Mouse (Mus musculus): ENCODE measurements at regions not wholly inside any gene's neighbourhood (a gene's known extent, or its start where the extent isn't known, plus 50 kb on each side); places are given as distances from the start of the nearest gene placed in this dataset.

GRCm38 (mm10) chr13:28700081-28700480 lies 253.4 kb downstream of the Sox4 start:
- Histone ChIP-seq H3K27me3 (ENCODE audit: control insufficient read depth, insufficient read depth, low read length) (no peaks in the 10 kb centered on the region), H3K4me1 (replicated peaks; ENCODE audit: control insufficient read depth, insufficient read depth, low read length) (peaks cover 7% of the 10 kb centered on the region), H3K36me3 (ENCODE audit: control insufficient read depth, insufficient read depth, low read length) (no peaks in the 10 kb centered on the region; the same call in 1 of the 2 replicates), H3K4me3 (ENCODE audit: control insufficient read depth, insufficient read depth, low read length) (no peak overlapping the region), H3K27ac (ENCODE audit: control insufficient read depth, insufficient read depth, low read length) (no peak overlapping the region)
- TF ChIP-seq CTCF (IDR thresholded peaks at IDR 0.05; ENCODE audit: borderline replicate concordance, control insufficient read depth, extremely low read depth, insufficient read depth, low read length, poor library complexity) (no peak), POLR2A (IDR thresholded peaks at IDR 0.05; ENCODE audit: control insufficient read depth, extremely low read depth, insufficient read depth, low read length, poor library complexity) (no peak)
- DNase-seq, result no peak
- 90% methylated on average over 3 of the region's 3 CpGs for WGBS

DNA sequence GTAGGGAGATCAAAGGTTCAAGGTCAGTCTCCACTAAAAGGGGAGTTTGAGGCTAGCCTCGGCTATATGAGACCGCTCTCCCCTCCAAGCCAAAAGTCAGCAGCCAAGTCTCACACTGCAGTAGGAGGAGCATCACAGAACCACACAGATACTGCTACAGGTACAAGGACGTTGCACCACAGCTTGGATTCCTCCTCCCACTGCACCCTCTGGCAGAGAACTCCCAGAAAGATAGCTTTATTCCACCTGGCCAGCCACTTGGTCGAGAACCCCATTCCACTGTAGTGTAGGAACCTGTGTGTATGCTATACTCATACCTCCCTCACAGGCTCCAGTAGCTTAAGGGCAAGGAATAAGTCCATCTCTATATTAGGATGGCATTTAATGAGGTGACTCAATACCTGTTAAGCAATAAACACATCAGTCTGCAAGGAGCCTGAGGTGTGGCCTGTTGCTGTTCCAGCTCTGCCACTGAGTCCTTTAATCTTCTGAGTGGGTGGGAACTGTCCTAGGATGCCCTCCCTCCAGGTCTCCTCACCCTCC lies 254.0 kb downstream of the Sox4 start:
- H3K4me1 ChIP-seq (replicated peaks; ENCODE audit: control insufficient read depth, insufficient read depth, low read length), result peaks cover 7% of the 10 kb centered on the region
- no peaks in the 10 kb centered on the region; the same call in 1 of the 2 replicates for H3K36me3 ChIP-seq (ENCODE audit: control insufficient read depth, insufficient read depth, low read length)
- H3K4me3 ChIP-seq (ENCODE audit: control insufficient read depth, insufficient read depth, low read length), result no peak overlapping the region
- WGBS, result 96% methylated on average over 4 of the region's 4 CpGs
- no peak overlapping the region for H3K27ac ChIP-seq (ENCODE audit: control insufficient read depth, insufficient read depth, low read length)
- no peak for DNase-seq
- no peaks in the 10 kb centered on the region for H3K27me3 ChIP-seq (ENCODE audit: control insufficient read depth, insufficient read depth, low read length)
- no peak for TF ChIP-seq POLR2A (IDR thresholded peaks at IDR 0.05; ENCODE audit: control insufficient read depth, extremely low read depth, insufficient read depth, low read length, poor library complexity)
- TF ChIP-seq CTCF (IDR thresholded peaks at IDR 0.05; ENCODE audit: borderline replicate concordance, control insufficient read depth, extremely low read depth, insufficient read depth, low read length, poor library complexity), result no peak

DNA sequence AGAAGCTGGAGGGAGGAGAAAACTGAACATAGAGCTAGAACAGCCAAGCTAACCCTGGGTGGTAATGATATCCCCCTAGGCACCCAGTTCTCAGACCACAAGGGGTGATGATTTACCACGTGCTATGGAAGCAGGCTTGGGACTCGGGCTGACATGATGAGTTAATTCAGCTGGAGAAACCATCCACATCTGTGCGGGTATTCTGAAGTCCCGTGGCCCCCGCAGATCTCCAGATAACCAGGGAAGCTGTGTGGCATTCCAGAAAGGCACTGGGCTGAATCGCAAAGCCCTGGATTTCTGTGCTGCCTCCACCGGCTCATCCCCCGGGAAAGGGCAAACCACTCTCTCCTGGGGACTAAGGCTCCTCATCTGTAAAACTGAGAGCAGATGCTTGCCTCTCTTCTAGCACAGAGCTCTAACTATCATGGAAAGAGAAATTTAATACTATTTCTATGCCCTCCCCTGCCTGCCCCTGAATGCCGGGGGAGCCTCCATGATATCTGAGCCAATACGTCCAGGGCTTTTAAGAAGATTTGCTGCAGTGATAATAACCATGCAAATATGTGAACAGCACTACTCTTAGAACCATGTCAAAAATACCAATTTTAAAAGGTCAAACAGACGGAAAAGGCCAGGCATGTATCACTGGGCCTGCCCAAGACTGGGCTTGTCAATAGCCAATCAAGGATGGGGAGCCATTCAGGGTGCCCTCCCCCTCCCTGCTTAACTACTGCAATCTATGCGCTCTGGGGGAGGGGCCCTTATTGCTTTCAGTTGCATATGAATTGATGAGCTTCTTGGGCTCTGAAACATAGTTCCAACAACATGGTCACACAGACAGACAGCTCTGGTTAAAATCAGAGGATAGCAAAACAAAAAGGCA lies 255.5 kb downstream of the Sox4 start:
- DNase-seq, result no peak
- peaks cover 11% of the 10 kb centered on the region for H3K4me1 ChIP-seq (replicated peaks; ENCODE audit: control insufficient read depth, insufficient read depth, low read length)
- no peaks in the 10 kb centered on the region for H3K36me3 ChIP-seq (ENCODE audit: control insufficient read depth, insufficient read depth, low read length)
- TF ChIP-seq CTCF (IDR thresholded peaks at IDR 0.05; ENCODE audit: borderline replicate concordance, control insufficient read depth, extremely low read depth, insufficient read depth, low read length, poor library complexity) (no peak), POLR2A (IDR thresholded peaks at IDR 0.05; ENCODE audit: control insufficient read depth, extremely low read depth, insufficient read depth, low read length, poor library complexity) (no peak)
- H3K27me3 ChIP-seq (ENCODE audit: control insufficient read depth, insufficient read depth, low read length), result no peaks in the 10 kb centered on the region
- WGBS, result 92% methylated on average over 12 of the region's 12 CpGs
- H3K27ac ChIP-seq (ENCODE audit: control insufficient read depth, insufficient read depth, low read length), result no peak overlapping the region
- no peak overlapping the region for H3K4me3 ChIP-seq (ENCODE audit: control insufficient read depth, insufficient read depth, low read length)

DNA sequence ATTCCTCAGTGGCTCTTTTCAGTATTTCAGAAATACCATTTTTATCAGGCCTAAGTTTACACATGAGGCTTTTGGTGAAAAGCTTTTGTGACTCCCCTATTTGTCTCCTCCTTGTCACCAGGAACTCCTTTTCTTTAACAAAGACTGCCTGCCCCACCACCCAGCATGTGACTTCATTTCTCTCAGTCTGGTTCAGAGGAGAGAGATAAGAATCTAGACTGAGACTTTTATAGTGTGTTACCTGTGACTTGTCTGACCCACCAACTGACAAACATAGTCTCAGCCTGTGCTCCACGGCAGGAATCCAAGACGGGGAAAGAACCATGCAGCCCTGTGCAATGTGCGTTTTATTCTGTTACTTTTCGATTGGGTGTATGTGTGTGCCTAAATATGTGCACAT lies 260.4 kb downstream of the Sox4 start:
- H3K36me3 ChIP-seq (ENCODE audit: control insufficient read depth, insufficient read depth, low read length), result no peaks in the 10 kb centered on the region
- no peak overlapping the region for H3K4me3 ChIP-seq (ENCODE audit: control insufficient read depth, insufficient read depth, low read length)
- DNase-seq, result peak; percentile 44
- no peaks in the 10 kb centered on the region for H3K27me3 ChIP-seq (ENCODE audit: control insufficient read depth, insufficient read depth, low read length)
- WGBS, result 26% methylated on average over 4 of the region's 4 CpGs
- peaks cover 22% of the 10 kb centered on the region for H3K4me1 ChIP-seq (replicated peaks; ENCODE audit: control insufficient read depth, insufficient read depth, low read length)
- H3K27ac ChIP-seq (ENCODE audit: control insufficient read depth, insufficient read depth, low read length), result peak overlapping the region; percentile 48
- TF ChIP-seq POLR2A (IDR thresholded peaks at IDR 0.05; ENCODE audit: control insufficient read depth, extremely low read depth, insufficient read depth, low read length, poor library complexity) (no peak), CTCF (IDR thresholded peaks at IDR 0.05; ENCODE audit: borderline replicate concordance, control insufficient read depth, extremely low read depth, insufficient read depth, low read length, poor library complexity) (no peak)

- TF ChIP-seq POLR2A (IDR thresholded peaks at IDR 0.05; ENCODE audit: control insufficient read depth, extremely low read depth, insufficient read depth, low read length, poor library complexity) (no peak), CTCF (IDR thresholded peaks at IDR 0.05; ENCODE audit: borderline replicate concordance, control insufficient read depth, extremely low read depth, insufficient read depth, low read length, poor library complexity) (no peak)
- 0 out of 2 replicates have a peak overlapping the region, but pooled peaks have one; percentile 5 for H3K27ac ChIP-seq (ENCODE audit: control insufficient read depth, insufficient read depth, low read length)
- H3K27me3 ChIP-seq (ENCODE audit: control insufficient read depth, insufficient read depth, low read length), result no peaks in the 10 kb centered on the region
- peaks cover 18% of the 10 kb centered on the region for H3K4me1 ChIP-seq (replicated peaks; ENCODE audit: control insufficient read depth, insufficient read depth, low read length)
- no peak for DNase-seq
- no peaks in the 10 kb centered on the region for H3K36me3 ChIP-seq (ENCODE audit: control insufficient read depth, insufficient read depth, low read length)
- no peak overlapping the region for H3K4me3 ChIP-seq (ENCODE audit: control insufficient read depth, insufficient read depth, low read length)
- 76% methylated on average over 5 of the region's 5 CpGs for WGBS
Measured at GRCm38 (mm10) chr13:28692587-28692986, 260.9 kb downstream of the Sox4 start.

- Histone ChIP-seq H3K27ac (ENCODE audit: control insufficient read depth, insufficient read depth, low read length) (no peak overlapping the region), H3K4me3 (ENCODE audit: control insufficient read depth, insufficient read depth, low read length) (no peak overlapping the region), H3K36me3 (ENCODE audit: control insufficient read depth, insufficient read depth, low read length) (no peaks in the 10 kb centered on the region), H3K4me1 (replicated peaks; ENCODE audit: control insufficient read depth, insufficient read depth, low read length) (peaks cover 19% of the 10 kb centered on the region), H3K27me3 (ENCODE audit: control insufficient read depth, insufficient read depth, low read length) (no peaks in the 10 kb centered on the region)
- DNase-seq, result no peak
- 94% methylated on average over 5 of the region's 5 CpGs for WGBS
- TF ChIP-seq CTCF (IDR thresholded peaks at IDR 0.05; ENCODE audit: borderline replicate concordance, control insufficient read depth, extremely low read depth, insufficient read depth, low read length, poor library complexity) (no peak), POLR2A (IDR thresholded peaks at IDR 0.05; ENCODE audit: control insufficient read depth, extremely low read depth, insufficient read depth, low read length, poor library complexity) (no peak)
Measured at GRCm38 (mm10) chr13:28690511-28691160, 262.9 kb downstream of the Sox4 start.

Data from thymus, adult 2 months (tissue).